Mouse (Mus musculus) heart, embryonic 15.5 days (tissue): ENCODE measurements around the gene Ubash3b. TPM values are rescaled to one million over a fixed set of nuclear protein-coding genes. Genes with fewer than 3 reads are reported as not detected.
A peak's percentile ranks its signal among the peaks of the same experiment; 100 is the strongest.

Experiments
- ATAC-seq: fragments of 200-750 bp; cut with Nextera tagmentation; replicated peaks from 2 replicates; pipeline ENCODE4 v1.8.0; 2017; ENCODE audit warnings: low read depth, moderate TSS enrichment; ENCODE audit not compliant: insufficient number of reproducible peaks, insufficient read depth, low FRiP score
- H3K27ac ChIP-seq: fragments of 300-500 bp; sonication (generic); 2 replicates; pipeline ENCODE4 v1.5.1; 2015; ENCODE audit warnings: mild to moderate bottlenecking, inconsistent platforms
- H3K27me3 ChIP-seq: fragments of 300-500 bp; sonication (generic); 2 replicates; pipeline ENCODE4 v1.6.1; 2015; ENCODE audit warnings: inconsistent platforms
- H3K36me3 ChIP-seq: fragments of 300-500 bp; sonication (generic); 2 replicates; pipeline ENCODE4 v1.6.1; 2015; ENCODE audit warnings: mild to moderate bottlenecking, inconsistent platforms
- H3K4me1 ChIP-seq: fragments of 300-500 bp; sonication (generic); replicated peaks from 2 replicates; pipeline ENCODE4 v1.6.1; 2015; ENCODE audit warnings: inconsistent platforms
- H3K4me2 ChIP-seq: fragments of 300-500 bp; sonication (generic); 2 replicates; pipeline ENCODE4 v1.6.1; 2015; ENCODE audit warnings: inconsistent platforms, mild to moderate bottlenecking, moderate library complexity
- H3K4me3 ChIP-seq: fragments of 300-500 bp; sonication (generic); 2 replicates; pipeline ENCODE4 v1.5.1; 2015; ENCODE audit warnings: mild to moderate bottlenecking, inconsistent platforms
- H3K9ac ChIP-seq: fragments of 300-500 bp; sonication (generic); 2 replicates; pipeline ENCODE4 v1.6.1; 2015; ENCODE audit warnings: mild to moderate bottlenecking, inconsistent platforms
- H3K9me3 ChIP-seq: fragments of 300-500 bp; sonication (generic); replicated peaks from 2 replicates; pipeline ENCODE4 v1.6.1; 2016; ENCODE audit warnings: inconsistent platforms
- WGBS: fragments of 180-500 bp; shearing (Covaris S2); methylation state at CpG from one replicate; pipeline ENCODE4 v1.1.7; 2015; ENCODE audit warnings: mixed read lengths; 5-methylcytosine and 5-hydroxymethylcytosine counted together
- polyA plus RNA-seq: library from polyadenylated mRNA; unstranded; fragments of >200 nt; fragmentation: Nextera tagmentation; extraction: Ambion mirVana; gene quantifications from 2 replicates; pipeline ENCODE4 v1.2.1, GENCODE M21; 2015

Gene Ubash3b
- polyA plus RNA-seq, 1 experiment from 2014 or later = 6.8 TPM

- H3K9me3 ChIP-seq = no peaks in the 10 kb centered on the region
- no peak overlapping the region for H3K9ac ChIP-seq
- no peak overlapping the region for H3K4me2 ChIP-seq
- H3K27me3 ChIP-seq = no peaks in the 10 kb centered on the region
- H3K4me1 ChIP-seq = peaks cover 17% of the 10 kb centered on the region
- no peak overlapping the region for H3K4me3 ChIP-seq
- H3K36me3 ChIP-seq = no peaks in the 10 kb centered on the region
- ATAC-seq = no peak
- 91% methylated on average over 7 of the region's 7 CpGs for WGBS
- no peak overlapping the region for H3K27ac ChIP-seq
These were observed 113.3 kb downstream of the Ubash3b start for GRCm38 (mm10) chr9:41048216-41048615.

DNA sequence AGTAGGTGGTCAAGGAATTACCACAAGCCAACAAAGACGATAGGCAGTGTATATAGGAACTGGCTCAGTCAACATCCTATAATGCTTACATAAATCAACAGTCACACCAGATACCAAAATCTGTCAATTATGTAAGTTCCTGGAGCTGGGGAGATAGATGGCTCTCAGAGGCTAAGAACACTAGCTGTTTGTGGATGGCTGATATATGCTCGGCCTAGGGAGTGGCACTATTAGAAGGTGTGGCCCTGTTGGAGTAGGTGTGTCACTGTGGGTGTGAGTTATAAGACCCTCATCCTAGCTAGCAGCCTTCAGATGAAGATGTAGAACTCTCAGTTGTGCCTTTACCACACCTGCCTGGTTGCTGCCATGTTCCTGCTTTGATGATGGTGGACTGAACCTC, 113.8 kb downstream of the Ubash3b start:
- Histone ChIP-seq H3K4me2 (no peak overlapping the region), H3K9me3 (no peaks in the 10 kb centered on the region), H3K9ac (no peak overlapping the region), H3K27ac (no peak overlapping the region), H3K4me1 (peaks cover 17% of the 10 kb centered on the region), H3K27me3 (no peaks in the 10 kb centered on the region), H3K4me3 (no peak overlapping the region), H3K36me3 (no peaks in the 10 kb centered on the region)
- 83% methylated on average over 2 of the region's 2 CpGs for whole genome bisulfite sequencing
- ATAC-seq = no peak

DNA sequence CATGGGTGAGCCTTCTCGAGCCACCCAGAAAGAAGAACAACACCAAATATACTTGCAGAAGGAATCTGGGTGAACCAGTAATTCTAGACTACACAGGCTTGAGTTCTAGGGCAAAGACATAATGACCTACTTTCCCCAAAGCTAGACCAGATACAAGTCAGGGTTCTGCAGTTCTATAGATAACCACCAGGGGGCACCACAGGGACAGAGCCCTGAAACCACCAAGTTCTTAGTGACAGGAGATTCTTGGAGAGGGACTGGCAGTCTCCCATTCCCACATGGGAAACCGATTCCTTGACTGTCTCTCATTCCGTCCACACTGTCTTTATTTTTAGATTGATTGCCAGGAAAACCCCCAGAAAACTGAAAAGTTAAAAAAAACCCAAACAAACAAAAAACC, 116.9 kb downstream of the Ubash3b start:
- WGBS = 7% methylated on average over 3 of the region's 3 CpGs
- H3K9me3 ChIP-seq = no peaks in the 10 kb centered on the region
- H3K9ac ChIP-seq = no peak overlapping the region
- no peak overlapping the region for H3K4me2 ChIP-seq
- ATAC-seq = no peak
- no peak overlapping the region for H3K4me3 ChIP-seq
- H3K27ac ChIP-seq = no peak overlapping the region
- peaks cover 11% of the 10 kb centered on the region for H3K4me1 ChIP-seq
- H3K27me3 ChIP-seq = no peaks in the 10 kb centered on the region
- H3K36me3 ChIP-seq = no peaks in the 10 kb centered on the region

DNA sequence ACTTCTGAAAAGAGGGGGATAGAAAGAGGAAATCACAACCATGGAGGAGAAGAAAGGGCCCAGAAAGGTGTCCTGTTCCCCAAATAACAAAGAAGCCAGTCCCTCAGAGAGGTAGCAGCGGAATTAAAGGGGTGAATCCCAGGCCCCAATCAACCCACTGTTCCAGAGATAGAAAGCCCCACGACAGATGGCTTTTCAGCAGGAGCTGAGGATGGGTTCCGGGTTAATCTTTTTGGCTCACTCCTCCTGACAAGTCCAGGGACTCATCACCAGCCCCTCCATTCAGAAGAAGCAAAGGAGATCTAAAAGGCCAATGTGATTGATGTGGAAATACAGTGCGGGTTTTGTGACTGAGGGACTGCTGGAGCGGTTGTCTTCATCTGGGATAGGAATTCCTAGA, 117.9 kb downstream of the Ubash3b start:
- Histone ChIP-seq H3K9me3 (no peaks in the 10 kb centered on the region), H3K27ac (no peak overlapping the region), H3K4me3 (no peak overlapping the region), H3K36me3 (no peaks in the 10 kb centered on the region), H3K9ac (no peak overlapping the region), H3K4me2 (no peak overlapping the region), H3K4me1 (peaks cover 11% of the 10 kb centered on the region), H3K27me3 (no peaks in the 10 kb centered on the region)
- ATAC-seq = no peak
- 80% methylated on average over 5 of the region's 5 CpGs for WGBS

GRCm38 (mm10) chr9:41041404-41041803, 120.1 kb downstream of the Ubash3b start:
- no peak overlapping the region for H3K4me2 ChIP-seq
- H3K4me3 ChIP-seq = no peak overlapping the region
- H3K9ac ChIP-seq = no peak overlapping the region
- no peak for ATAC-seq
- no peaks in the 10 kb centered on the region for H3K9me3 ChIP-seq
- no peaks in the 10 kb centered on the region for H3K36me3 ChIP-seq
- WGBS = 45% methylated on average over 3 of the region's 3 CpGs
- peak overlapping the region; percentile 38 for H3K27ac ChIP-seq
- peaks cover 11% of the 10 kb centered on the region for H3K4me1 ChIP-seq
- H3K27me3 ChIP-seq = no peaks in the 10 kb centered on the region

GRCm38 (mm10) chr9:41038150-41038664, 123.3 kb downstream of the Ubash3b start:
- WGBS = 78% methylated on average over 9 of the region's 9 CpGs
- no peaks in the 10 kb centered on the region for H3K36me3 ChIP-seq
- no peak for ATAC-seq

DNA sequence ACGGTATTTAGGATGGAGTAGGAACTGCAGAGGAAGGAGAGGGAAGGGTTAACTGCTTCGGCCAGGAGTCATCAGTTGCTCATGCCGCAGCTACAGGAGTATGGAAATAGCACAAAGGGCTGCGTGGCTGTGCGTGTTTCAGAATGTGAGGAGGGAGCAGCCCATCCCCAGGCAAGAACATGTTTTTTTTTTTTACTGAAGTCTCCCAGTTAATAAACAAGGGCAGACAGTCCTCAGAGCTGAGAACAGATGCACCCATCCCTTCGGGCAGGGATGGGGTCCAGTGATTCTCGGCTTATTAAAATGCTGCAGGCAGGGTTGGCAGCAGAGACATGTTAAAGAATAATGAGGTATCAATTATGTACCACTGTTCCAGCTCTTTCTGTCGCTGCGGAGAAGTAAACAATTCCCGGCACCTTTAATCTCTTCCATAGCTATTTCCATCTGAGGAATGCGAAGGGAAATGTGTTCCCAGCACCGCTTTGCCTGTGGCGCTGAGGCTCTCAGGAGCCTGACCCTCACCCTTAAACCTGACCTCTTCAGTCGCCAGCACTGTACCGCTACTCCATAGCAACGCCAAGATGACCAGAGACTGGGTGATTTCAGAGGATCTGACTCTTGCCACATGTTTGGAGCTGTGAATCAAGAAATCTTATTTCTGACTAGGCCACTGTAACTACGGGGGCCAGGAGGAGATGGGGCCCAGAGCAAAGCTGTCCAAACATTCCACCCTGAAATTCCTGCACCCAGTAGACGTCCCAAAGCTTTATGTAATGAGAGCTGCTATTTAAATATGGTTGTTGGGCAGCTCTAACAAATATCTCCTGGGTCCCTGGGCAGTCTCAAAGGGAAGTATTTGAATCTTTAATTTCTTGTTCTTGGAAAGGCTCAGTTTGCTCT, 129.7 kb downstream of the Ubash3b start:
- H3K9me3 ChIP-seq = no peaks in the 10 kb centered on the region
- H3K9ac ChIP-seq = no peak overlapping the region
- H3K36me3 ChIP-seq = no peaks in the 10 kb centered on the region; the same call in 1 of the 2 replicates
- no peak overlapping the region for H3K4me3 ChIP-seq
- H3K4me1 ChIP-seq = peaks cover 13% of the 10 kb centered on the region
- no peaks in the 10 kb centered on the region for H3K27me3 ChIP-seq
- no peak overlapping the region for H3K27ac ChIP-seq
- WGBS = 37% methylated on average over 18 of the region's 18 CpGs
- no peak for ATAC-seq
- peak overlapping the region; percentile 7; the same call in 1 of the 2 replicates for H3K4me2 ChIP-seq

More at GRCm38 (mm10) chr9:41038150-41038664, 123.3 kb downstream of the Ubash3b start:
- Histone ChIP-seq H3K27ac (no peak overlapping the region), H3K9ac (no peak overlapping the region), H3K9me3 (no peaks in the 10 kb centered on the region), H3K4me1 (peaks cover 11% of the 10 kb centered on the region), H3K27me3 (no peaks in the 10 kb centered on the region), H3K4me3 (no peak overlapping the region), H3K4me2 (no peak overlapping the region)

- no peaks in the 10 kb centered on the region for H3K9me3 ChIP-seq
- no peak for ATAC-seq
- no peaks in the 10 kb centered on the region; the same call in 1 of the 2 replicates for H3K36me3 ChIP-seq
- H3K4me1 ChIP-seq = peaks cover 13% of the 10 kb centered on the region
- no peak overlapping the region for H3K4me2 ChIP-seq
- H3K27ac ChIP-seq = no peak overlapping the region
- H3K9ac ChIP-seq = no peak overlapping the region
- WGBS = 76% methylated on average over 6 of the region's 6 CpGs
- H3K27me3 ChIP-seq = no peaks in the 10 kb centered on the region
- H3K4me3 ChIP-seq = no peak overlapping the region
These were observed 131.7 kb downstream of the Ubash3b start for GRCm38 (mm10) chr9:41029827-41030226.

- ATAC-seq = no peak
- Histone ChIP-seq H3K27ac (no peak overlapping the region), H3K36me3 (no peaks in the 10 kb centered on the region; the same call in 1 of the 2 replicates), H3K4me3 (no peak overlapping the region), H3K4me1 (peaks cover 13% of the 10 kb centered on the region), H3K27me3 (no peaks in the 10 kb centered on the region), H3K9ac (no peak overlapping the region), H3K4me2 (no peak overlapping the region), H3K9me3 (no peaks in the 10 kb centered on the region)
- 39% methylated on average over 5 of the region's 5 CpGs for WGBS
These were observed 133.0 kb downstream of the Ubash3b start for GRCm38 (mm10) chr9:41028470-41028869.

- H3K36me3 ChIP-seq = no peaks in the 10 kb centered on the region
- no peak overlapping the region for H3K9ac ChIP-seq
- no peak overlapping the region for H3K27ac ChIP-seq
- no peak for ATAC-seq
- H3K4me2 ChIP-seq = no peak overlapping the region
- H3K27me3 ChIP-seq = no peaks in the 10 kb centered on the region
- WGBS = 53% methylated on average over 3 of the region's 3 CpGs
- 0 out of 2 replicates have a peak, but pooled peaks cover 2% of the 10 kb centered on the region for H3K4me1 ChIP-seq
- H3K4me3 ChIP-seq = no peak overlapping the region
- H3K9me3 ChIP-seq = no peaks in the 10 kb centered on the region
These were observed 139.8 kb downstream of the Ubash3b start for GRCm38 (mm10) chr9:41021690-41022089.

- no peaks in the 10 kb centered on the region for H3K27me3 ChIP-seq
- 0 out of 2 replicates have a peak, but pooled peaks cover 2% of the 10 kb centered on the region for H3K4me1 ChIP-seq
- no peak overlapping the region for H3K9ac ChIP-seq
- WGBS = 77% methylated on average over 3 of the region's 3 CpGs
- H3K36me3 ChIP-seq = no peaks in the 10 kb centered on the region
- no peak overlapping the region for H3K4me3 ChIP-seq
- H3K9me3 ChIP-seq = no peaks in the 10 kb centered on the region
- no peak overlapping the region for H3K4me2 ChIP-seq
- no peak for ATAC-seq
- no peak overlapping the region for H3K27ac ChIP-seq
These were observed 141.0 kb downstream of the Ubash3b start for GRCm38 (mm10) chr9:41020486-41020885.
